Mouse (Mus musculus): ENCODE results near the gene Snrpd3. TPM values are rescaled to one million over a fixed set of nuclear protein-coding genes. Genes with fewer than 3 reads are reported as not detected.

Snrpd3 gene
- polyA plus RNA-seq, 1 experiment from 2014 or later, result 96.6 TPM

DNA sequence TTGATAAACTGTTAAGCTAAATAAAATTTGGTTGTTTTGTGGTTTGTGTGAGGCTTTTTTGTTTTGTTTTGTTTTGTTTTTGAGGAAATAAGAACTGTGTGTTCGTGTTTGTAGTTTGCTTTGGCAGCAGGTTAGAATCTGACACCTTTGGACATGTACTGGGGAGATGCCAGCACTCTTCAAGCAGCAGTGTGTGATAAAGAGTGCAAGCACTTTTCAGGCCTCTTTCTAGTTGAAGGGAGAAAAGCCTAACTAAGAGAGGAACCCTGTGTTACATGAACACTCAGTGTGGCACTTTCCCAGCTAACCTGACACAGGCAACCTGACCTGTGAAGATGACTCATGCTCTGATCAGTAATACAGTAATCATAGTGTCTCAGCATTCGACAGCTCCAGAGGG is 18.1 kb downstream of the Snrpd3 start:
- H3K27me3 ChIP-seq (replicated peaks), result no peaks in the 10 kb centered on the region
- H3K36me3 ChIP-seq, result peaks cover 58% of the 10 kb centered on the region
- no peak overlapping the region for H3K9ac ChIP-seq
- H3K27ac ChIP-seq (replicated peaks), result peak overlapping the region; percentile 43; the same call in 1 of the 2 replicates
- no peak overlapping the region for H3K4me3 ChIP-seq
- 55% methylated on average over 2 of the region's 2 CpGs for WGBS
- H3K4me2 ChIP-seq, result no peak overlapping the region
- peaks cover 25% of the 10 kb centered on the region for H3K4me1 ChIP-seq
- H3K9me3 ChIP-seq, result no peaks in the 10 kb centered on the region
- ATAC-seq (ENCODE audit: extremely low read depth, insufficient number of reproducible peaks, low FRiP score, low TSS enrichment), result no peak

DNA sequence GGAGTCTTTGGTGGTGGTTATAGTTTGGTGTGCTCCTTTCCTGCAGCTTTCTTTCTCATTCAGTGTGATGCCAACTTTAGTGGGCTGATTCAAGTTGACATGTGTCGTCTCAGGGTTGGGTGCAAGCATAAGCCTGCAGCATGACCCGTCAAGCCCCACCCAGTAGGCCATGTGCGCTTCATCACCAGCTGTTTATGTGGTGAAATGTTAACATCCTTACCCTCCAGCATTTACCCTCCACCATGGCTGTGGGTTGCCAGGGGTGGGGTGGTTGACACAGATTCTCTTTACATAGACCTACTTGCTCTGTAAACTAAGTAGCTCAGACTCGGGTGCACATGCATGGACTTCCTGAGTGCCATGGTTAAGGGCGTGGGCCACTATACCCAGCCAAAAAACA is 18.8 kb downstream of the Snrpd3 start:
- Histone ChIP-seq H3K27ac (replicated peaks) (0 out of 2 replicates have a peak overlapping the region, but pooled peaks have one; percentile 43), H3K4me3 (no peak overlapping the region), H3K9me3 (no peaks in the 10 kb centered on the region), H3K9ac (no peak overlapping the region), H3K4me2 (no peak overlapping the region), H3K36me3 (peaks cover 53% of the 10 kb centered on the region), H3K27me3 (replicated peaks) (no peaks in the 10 kb centered on the region), H3K4me1 (peaks cover 25% of the 10 kb centered on the region)
- WGBS, result 82% methylated on average over 5 of the region's 5 CpGs
- no peak for ATAC-seq (ENCODE audit: extremely low read depth, insufficient number of reproducible peaks, low FRiP score, low TSS enrichment)

DNA sequence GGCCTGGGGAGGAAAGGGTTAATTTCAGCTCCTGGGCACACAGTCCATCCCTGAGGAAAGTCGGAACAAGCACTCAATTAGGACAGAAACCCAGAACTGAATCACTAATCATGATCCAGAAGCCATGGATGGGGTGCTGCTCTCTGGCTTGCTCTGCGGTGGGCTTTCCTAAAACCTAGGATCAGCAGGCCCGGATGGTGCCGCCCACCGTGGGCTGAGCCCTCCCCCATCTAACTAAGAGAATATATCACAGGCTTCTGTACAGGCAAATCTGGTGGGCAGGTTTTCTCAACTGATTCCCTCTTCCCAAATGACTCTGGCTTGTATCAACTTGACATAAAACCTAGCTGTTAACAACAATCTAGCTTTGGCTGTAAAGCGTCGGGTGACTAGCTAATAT is 30.6 kb downstream of the Snrpd3 start:
- no peak overlapping the region for H3K4me3 ChIP-seq
- H3K27ac ChIP-seq (replicated peaks), result no peak overlapping the region
- peak overlapping the region; percentile 1; the same call in 1 of the 2 replicates for H3K4me2 ChIP-seq
- ATAC-seq (ENCODE audit: extremely low read depth, insufficient number of reproducible peaks, low FRiP score, low TSS enrichment), result no peak
- H3K9me3 ChIP-seq, result peaks cover 12% of the 10 kb centered on the region; the same call in 1 of the 2 replicates
- WGBS, result 51% methylated on average over 7 of the region's 7 CpGs
- H3K4me1 ChIP-seq, result peaks cover 18% of the 10 kb centered on the region
- H3K9ac ChIP-seq, result no peak overlapping the region
- H3K36me3 ChIP-seq, result no peaks in the 10 kb centered on the region
- 0 out of 2 replicates have a peak, but pooled peaks cover 3% of the 10 kb centered on the region for H3K27me3 ChIP-seq (replicated peaks)

GRCm38 (mm10) chr10:75548486-75548885 is 31.1 kb downstream of the Snrpd3 start:
- Histone ChIP-seq H3K4me2 (peak overlapping the region; percentile 1; the same call in 1 of the 2 replicates), H3K36me3 (no peaks in the 10 kb centered on the region), H3K27me3 (replicated peaks) (0 out of 2 replicates have a peak, but pooled peaks cover 3% of the 10 kb centered on the region), H3K4me1 (peaks cover 18% of the 10 kb centered on the region), H3K9me3 (peaks cover 12% of the 10 kb centered on the region; the same call in 1 of the 2 replicates), H3K9ac (no peak overlapping the region), H3K4me3 (no peak overlapping the region), H3K27ac (replicated peaks) (no peak overlapping the region)
- WGBS, result 54% methylated on average over 14 of the region's 14 CpGs
- ATAC-seq (ENCODE audit: extremely low read depth, insufficient number of reproducible peaks, low FRiP score, low TSS enrichment), result no peak

GRCm38 (mm10) chr10:75549886-75550285 is 32.5 kb downstream of the Snrpd3 start:
- no peaks in the 10 kb centered on the region for H3K36me3 ChIP-seq
- H3K27ac ChIP-seq (replicated peaks), result no peak overlapping the region
- 0 out of 2 replicates have a peak, but pooled peaks cover 3% of the 10 kb centered on the region for H3K27me3 ChIP-seq (replicated peaks)
- no peak overlapping the region for H3K4me3 ChIP-seq
- no peak overlapping the region for H3K4me2 ChIP-seq
- H3K9ac ChIP-seq, result no peak overlapping the region
- WGBS, result 69% methylated on average over 7 of the region's 7 CpGs
- ATAC-seq (ENCODE audit: extremely low read depth, insufficient number of reproducible peaks, low FRiP score, low TSS enrichment), result no peak
- peaks cover 18% of the 10 kb centered on the region for H3K4me1 ChIP-seq
- 0 out of 2 replicates have a peak, but pooled peaks cover 5% of the 10 kb centered on the region for H3K9me3 ChIP-seq

- Histone ChIP-seq H3K27ac (replicated peaks) (no peak overlapping the region), H3K9ac (no peak overlapping the region), H3K9me3 (no peaks in the 10 kb centered on the region), H3K4me1 (peaks cover 24% of the 10 kb centered on the region), H3K4me2 (peak overlapping the region; percentile 7; the same call in 1 of the 2 replicates), H3K4me3 (no peak overlapping the region), H3K36me3 (no peaks in the 10 kb centered on the region), H3K27me3 (replicated peaks) (0 out of 2 replicates have a peak, but pooled peaks cover 3% of the 10 kb centered on the region)
- 42% methylated on average over 12 of the region's 12 CpGs for whole genome bisulfite sequencing
- no peak for ATAC-seq (ENCODE audit: extremely low read depth, insufficient number of reproducible peaks, low FRiP score, low TSS enrichment)
Observed at GRCm38 (mm10) chr10:75551175-75551574, 33.8 kb downstream of the Snrpd3 start.

DNA sequence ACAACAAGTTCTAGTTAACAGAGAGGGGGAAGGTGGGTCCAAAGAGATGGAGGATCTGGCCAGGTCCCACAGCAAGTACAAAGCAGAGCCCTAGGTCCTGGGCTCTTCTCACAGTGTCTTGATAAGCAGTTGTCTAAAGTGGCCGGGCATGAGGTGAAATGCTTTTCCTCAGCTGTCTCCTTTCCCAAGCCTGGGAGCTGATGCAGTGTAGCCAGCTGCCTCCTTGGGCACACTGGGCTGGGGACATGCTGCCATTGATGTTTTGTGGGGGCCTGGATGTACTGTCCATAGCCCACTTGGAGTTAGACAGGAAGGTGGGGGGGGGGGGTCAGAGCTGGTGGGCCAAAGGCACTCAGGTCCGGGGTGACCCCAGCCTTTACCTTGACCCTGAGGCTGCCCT is 34.8 kb downstream of the Snrpd3 start:
- Histone ChIP-seq H3K4me2 (no peak overlapping the region), H3K4me3 (no peak overlapping the region), H3K9me3 (no peaks in the 10 kb centered on the region), H3K27me3 (replicated peaks) (0 out of 2 replicates have a peak, but pooled peaks cover 5% of the 10 kb centered on the region), H3K9ac (no peak overlapping the region), H3K36me3 (no peaks in the 10 kb centered on the region), H3K27ac (replicated peaks) (no peak overlapping the region), H3K4me1 (peaks cover 32% of the 10 kb centered on the region)
- WGBS, result 65% methylated on average over 2 of the region's 2 CpGs
- ATAC-seq (ENCODE audit: extremely low read depth, insufficient number of reproducible peaks, low FRiP score, low TSS enrichment), result no peak

- no peak for ATAC-seq (ENCODE audit: extremely low read depth, insufficient number of reproducible peaks, low FRiP score, low TSS enrichment)
- no peaks in the 10 kb centered on the region for H3K9me3 ChIP-seq
- WGBS, result 69% methylated on average over 13 of the region's 13 CpGs
Observed at GRCm38 (mm10) chr10:75552701-75553450, 35.5 kb downstream of the Snrpd3 start.

GRCm38 (mm10) chr10:75554090-75554489 is 36.7 kb downstream of the Snrpd3 start:
- Histone ChIP-seq H3K36me3 (no peaks in the 10 kb centered on the region), H3K27me3 (replicated peaks) (peaks cover 25% of the 10 kb centered on the region), H3K9me3 (no peaks in the 10 kb centered on the region), H3K27ac (replicated peaks) (no peak overlapping the region), H3K4me1 (peaks cover 31% of the 10 kb centered on the region), H3K4me2 (no peak overlapping the region), H3K4me3 (no peak overlapping the region), H3K9ac (no peak overlapping the region)
- WGBS, result 92% methylated on average over 8 of the region's 8 CpGs
- ATAC-seq (ENCODE audit: extremely low read depth, insufficient number of reproducible peaks, low FRiP score, low TSS enrichment), result no peak

More at GRCm38 (mm10) chr10:75552701-75553450, 35.5 kb downstream of the Snrpd3 start:
- Histone ChIP-seq H3K27ac (replicated peaks) (no peak overlapping the region), H3K36me3 (no peaks in the 10 kb centered on the region), H3K4me2 (no peak overlapping the region), H3K4me1 (peaks cover 30% of the 10 kb centered on the region), H3K4me3 (no peak overlapping the region), H3K9ac (no peak overlapping the region), H3K27me3 (replicated peaks) (peaks cover 13% of the 10 kb centered on the region)

DNA sequence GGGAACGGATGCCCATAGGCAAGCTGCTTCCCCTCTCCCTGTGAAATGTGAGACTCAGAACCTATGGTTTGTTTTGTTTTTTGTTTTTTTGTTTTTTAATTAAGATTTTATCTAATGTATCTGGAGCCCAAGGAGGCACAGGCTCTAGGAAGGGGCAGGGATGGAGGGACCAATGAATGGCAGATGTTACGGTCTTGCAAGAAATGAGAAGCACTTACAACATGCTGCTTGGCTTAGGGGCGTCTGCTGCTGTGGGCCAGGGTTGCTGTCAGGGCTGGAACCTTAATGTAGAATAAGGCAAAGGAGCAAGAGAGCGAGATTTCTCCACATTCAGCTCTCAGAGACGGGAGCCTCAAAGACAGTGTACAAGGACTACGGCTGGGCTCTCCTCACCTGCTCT is 38.2 kb downstream of the Snrpd3 start:
- Histone ChIP-seq H3K27ac (replicated peaks) (peak overlapping the region; percentile 48), H3K4me1 (peaks cover 45% of the 10 kb centered on the region)

GRCm38 (mm10) chr10:75556026-75556425 is 38.7 kb downstream of the Snrpd3 start:
- WGBS, result 38% methylated on average over 9 of the region's 9 CpGs
- Histone ChIP-seq H3K4me3 (no peak overlapping the region), H3K9me3 (no peaks in the 10 kb centered on the region), H3K36me3 (no peaks in the 10 kb centered on the region), H3K4me1 (peaks cover 47% of the 10 kb centered on the region), H3K27ac (replicated peaks) (peak overlapping the region; percentile 48), H3K4me2 (0 out of 2 replicates have a peak overlapping the region, but pooled peaks have one; percentile 0), H3K9ac (peak overlapping the region; percentile 41), H3K27me3 (replicated peaks) (peaks cover 44% of the 10 kb centered on the region)
- ATAC-seq (ENCODE audit: extremely low read depth, insufficient number of reproducible peaks, low FRiP score, low TSS enrichment), result peak; percentile 15; the same call in 1 of the 2 replicates

More for the DNA sequence above, 38.2 kb downstream of the Snrpd3 start:
- Histone ChIP-seq H3K4me2 (no peak overlapping the region), H3K4me3 (no peak overlapping the region), H3K36me3 (no peaks in the 10 kb centered on the region), H3K9me3 (no peaks in the 10 kb centered on the region), H3K27me3 (replicated peaks) (peaks cover 39% of the 10 kb centered on the region), H3K9ac (peak overlapping the region; percentile 41)
- no peak for ATAC-seq (ENCODE audit: extremely low read depth, insufficient number of reproducible peaks, low FRiP score, low TSS enrichment)
- 61% methylated on average over 6 of the region's 6 CpGs for WGBS

Measured in heart, embryonic 13.5 days (tissue).